Mouse (Mus musculus) lung, embryonic 14.5 days (tissue): Measurements from ENCODE around the gene Nmnat2. TPM values are rescaled to one million over a fixed set of nuclear protein-coding genes. Genes with fewer than 3 reads are reported as not detected.

ENCODE experiments used
- ATAC-seq: fragments of 200-750 bp; cut with Nextera tagmentation; 2 replicates; pipeline ENCODE4 v1.8.0; 2017; ENCODE audit warnings: mild to moderate bottlenecking, moderate TSS enrichment, moderate library complexity; ENCODE audit not compliant: insufficient read depth
- DNase-seq: peaks from one replicate; pipeline ENCODE4 v3.0.0-alpha.2; 2015
- H3K27ac ChIP-seq: fragments of 300-500 bp; sonication (generic); 2 replicates; pipeline ENCODE4 v1.5.1; 2014; ENCODE audit warnings: low read depth, mild to moderate bottlenecking, moderate library complexity
- H3K27me3 ChIP-seq: fragments of 300-500 bp; sonication (generic); 2 replicates; pipeline ENCODE4 v1.6.1; 2014; ENCODE audit warnings: low read length, control low read depth; ENCODE audit not compliant: insufficient read depth
- H3K36me3 ChIP-seq: fragments of 300-500 bp; sonication (generic); 2 replicates; pipeline ENCODE4 v1.6.1; 2014; ENCODE audit warnings: control low read depth; ENCODE audit not compliant: insufficient read depth
- H3K4me1 ChIP-seq: fragments of 300-500 bp; sonication (generic); 2 replicates; pipeline ENCODE4 v1.6.1; 2014; ENCODE audit warnings: antibody characterized with exemption, control low read depth; ENCODE audit not compliant: insufficient read depth
- H3K4me2 ChIP-seq: fragments of 300-500 bp; sonication (generic); 2 replicates; pipeline ENCODE4 v1.6.1; 2014; ENCODE audit warnings: mild to moderate bottlenecking
- H3K4me3 ChIP-seq: fragments of 300-500 bp; sonication (generic); 2 replicates; pipeline ENCODE4 v1.5.1; 2014; ENCODE audit warnings: low read depth, low read length
- H3K9ac ChIP-seq: fragments of 300-500 bp; sonication (generic); 2 replicates; pipeline ENCODE4 v1.6.1; 2014
- H3K9me3 ChIP-seq: fragments of 300-500 bp; sonication (generic); 2 replicates; pipeline ENCODE4 v1.6.1; 2016; ENCODE audit warnings: low read depth, low read length, control low read depth
- CTCF ChIP-seq: IDR thresholded peaks from 2 replicates; pipeline ENCODE4 v1.5.1; 2016; ENCODE audit warnings: antibody characterized with exemption, low read depth
- WGBS: fragments of 180-500 bp; shearing (Covaris S2); extraction: QIAGEN DNeasy Blood & Tissue Kit; methylation state at CpG from one replicate; pipeline ENCODE4 v1.1.7; 2014; 5-methylcytosine and 5-hydroxymethylcytosine counted together
- polyA plus RNA-seq: library from polyadenylated mRNA; unstranded; fragments of >200 nt; fragmentation: Nextera tagmentation; extraction: Ambion mirVana; gene quantifications from 2 replicates; pipeline ENCODE4 v1.2.1, GENCODE M21; 2014

The Nmnat2 gene
- polyA plus RNA-seq, 1 experiment from 2014 or later: 3.6 TPM

DNA sequence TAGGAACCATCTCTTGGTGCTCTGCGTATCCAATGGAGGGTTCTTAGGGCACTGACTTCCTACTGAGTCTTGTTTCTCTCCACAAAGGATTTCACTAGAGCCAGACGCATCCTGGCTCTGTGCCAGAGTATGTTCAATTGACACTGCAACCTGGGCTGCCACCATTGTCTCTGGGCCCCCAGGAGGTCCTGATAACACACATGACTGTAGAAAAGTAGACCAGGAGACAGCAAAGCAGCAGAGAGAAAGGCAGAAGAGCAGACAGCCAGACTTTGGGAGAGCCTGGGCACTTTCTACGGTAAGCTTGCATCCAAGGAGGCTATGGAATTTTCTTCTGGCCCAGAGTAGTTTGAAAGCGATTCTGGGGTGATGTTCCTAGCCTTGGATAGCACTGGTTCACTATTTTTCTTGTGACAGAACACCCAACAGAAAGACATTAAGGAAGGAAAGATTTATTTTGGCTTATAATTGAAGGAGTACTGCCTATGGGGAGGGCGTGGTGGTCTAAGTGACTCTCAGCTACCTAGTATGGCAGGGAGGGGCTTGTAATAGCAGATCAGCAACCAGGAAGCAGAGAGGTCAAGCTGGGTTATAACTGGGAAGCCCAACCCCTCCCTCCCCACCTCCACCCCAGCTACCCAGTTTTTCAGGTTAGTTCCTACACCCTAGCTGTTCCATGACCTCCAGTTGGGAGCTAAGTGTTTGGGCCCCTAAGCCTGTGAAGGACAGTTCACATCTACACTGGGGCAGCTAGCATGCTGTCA is 78.5 kb downstream of the Nmnat2 start:
- TF ChIP-seq CTCF: no peak
- DNase-seq (no peak), ATAC-seq (no peak)
- Histone ChIP-seq H3K36me3 (no peaks in the 10 kb centered on the region), H3K9me3 (no peaks in the 10 kb centered on the region; the same call in 1 of the 2 replicates), H3K4me2 (no peak overlapping the region), H3K27me3 (no peaks in the 10 kb centered on the region), H3K27ac (no peak overlapping the region), H3K4me1 (peaks cover 18% of the 10 kb centered on the region), H3K9ac (no peak overlapping the region), H3K4me3 (no peak overlapping the region)
- 62% methylated on average over 5 of the region's 5 CpGs for WGBS

- H3K4me3 ChIP-seq: no peak overlapping the region
- no peak for DNase-seq
- no peak overlapping the region for H3K9ac ChIP-seq
- 53% methylated on average over 7 of the region's 7 CpGs for WGBS
- TF ChIP-seq CTCF: no peak
- no peaks in the 10 kb centered on the region for H3K36me3 ChIP-seq
- peaks cover 18% of the 10 kb centered on the region for H3K4me1 ChIP-seq
- H3K9me3 ChIP-seq: no peaks in the 10 kb centered on the region; the same call in 1 of the 2 replicates
- H3K4me2 ChIP-seq: no peak overlapping the region
- ATAC-seq: no peak
- no peak overlapping the region for H3K27ac ChIP-seq
- H3K27me3 ChIP-seq: no peaks in the 10 kb centered on the region
Measured at GRCm38 (mm10) chr1:153034064-153034463, 79.3 kb downstream of the Nmnat2 start.

DNA sequence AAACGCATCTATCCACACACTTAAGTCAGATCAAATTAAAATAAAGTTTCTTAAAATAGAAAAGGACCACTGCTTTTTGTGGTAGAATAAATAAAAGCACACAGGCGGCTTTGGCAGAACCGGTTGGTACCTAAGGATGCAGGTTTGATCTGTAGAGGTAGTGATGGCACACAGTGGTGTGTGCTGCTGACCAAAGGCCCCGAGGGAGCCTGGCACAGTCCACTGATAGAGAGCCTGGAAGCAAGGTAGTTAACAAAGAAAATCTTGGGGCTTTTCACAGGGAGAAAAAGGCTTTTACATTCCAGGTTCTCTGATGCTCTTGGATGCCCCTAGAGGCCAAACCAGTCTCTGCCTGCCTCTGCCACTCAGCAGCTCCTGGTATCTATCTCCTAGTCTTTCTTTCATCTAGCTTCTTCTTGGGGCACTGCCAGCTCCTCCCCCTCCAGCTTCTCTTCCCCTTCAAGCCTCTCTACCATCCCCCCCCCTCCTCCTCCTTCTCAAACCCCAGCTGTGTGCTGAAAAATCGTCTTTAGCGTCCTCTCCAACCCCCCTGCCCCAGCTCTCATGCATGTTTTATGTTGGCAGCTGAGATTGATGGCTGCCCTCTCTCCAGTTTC is 80.6 kb downstream of the Nmnat2 start:
- H3K27me3 ChIP-seq: no peaks in the 10 kb centered on the region
- no peak overlapping the region for H3K4me2 ChIP-seq
- DNase-seq (peak; percentile 95), ATAC-seq (peak; percentile 39)
- peak overlapping the region; percentile 20; the same call in 1 of the 2 replicates for H3K9ac ChIP-seq
- WGBS: 30% methylated on average over 6 of the region's 6 CpGs
- H3K27ac ChIP-seq: peak overlapping the region; percentile 92
- H3K9me3 ChIP-seq: no peaks in the 10 kb centered on the region; the same call in 1 of the 2 replicates
- TF ChIP-seq CTCF: peak; percentile 79
- H3K36me3 ChIP-seq: no peaks in the 10 kb centered on the region
- H3K4me3 ChIP-seq: no peak overlapping the region
- H3K4me1 ChIP-seq: peaks cover 21% of the 10 kb centered on the region

- WGBS: 58% methylated on average over 10 of the region's 10 CpGs
- Histone ChIP-seq H3K36me3 (no peaks in the 10 kb centered on the region), H3K9me3 (no peaks in the 10 kb centered on the region; the same call in 1 of the 2 replicates), H3K27ac (peak overlapping the region; percentile 92), H3K4me3 (no peak overlapping the region), H3K4me2 (no peak overlapping the region), H3K27me3 (no peaks in the 10 kb centered on the region), H3K4me1 (peaks cover 25% of the 10 kb centered on the region), H3K9ac (no peak overlapping the region)
- DNase-seq (peak; percentile 83), ATAC-seq (peak; percentile 87)
- TF ChIP-seq CTCF: no peak
Measured at GRCm38 (mm10) chr1:153037353-153038345, 82.9 kb downstream of the Nmnat2 start.

DNA sequence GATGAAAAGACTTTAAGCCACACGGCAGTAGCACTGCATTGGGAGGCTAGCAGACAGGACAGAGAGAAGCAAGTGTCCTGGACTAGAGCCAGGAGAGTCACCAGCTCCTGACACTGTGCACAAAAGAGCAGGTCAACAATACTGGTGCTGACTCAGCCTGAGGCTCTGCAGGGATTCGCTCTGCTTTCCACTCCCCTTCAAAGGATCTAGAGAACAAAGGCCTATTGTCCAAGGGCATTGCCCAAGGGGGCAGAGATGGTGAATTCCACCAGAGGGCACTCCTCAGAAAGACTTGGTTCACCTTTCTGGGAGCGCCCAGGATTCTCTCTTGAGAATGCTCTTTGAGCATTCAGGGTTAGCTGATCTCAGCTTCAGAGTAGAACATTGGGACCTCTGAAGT is 85.3 kb downstream of the Nmnat2 start:
- Histone ChIP-seq H3K9ac (no peak overlapping the region), H3K27me3 (no peaks in the 10 kb centered on the region), H3K4me3 (no peak overlapping the region), H3K4me1 (peaks cover 18% of the 10 kb centered on the region), H3K9me3 (no peaks in the 10 kb centered on the region; the same call in 1 of the 2 replicates), H3K36me3 (no peaks in the 10 kb centered on the region), H3K4me2 (no peak overlapping the region), H3K27ac (peak overlapping the region; percentile 58)
- 38% methylated on average over 3 of the region's 3 CpGs for WGBS
- ATAC-seq (no peak), DNase-seq (peak; percentile 72)
- TF ChIP-seq CTCF: peak; percentile 56

DNA sequence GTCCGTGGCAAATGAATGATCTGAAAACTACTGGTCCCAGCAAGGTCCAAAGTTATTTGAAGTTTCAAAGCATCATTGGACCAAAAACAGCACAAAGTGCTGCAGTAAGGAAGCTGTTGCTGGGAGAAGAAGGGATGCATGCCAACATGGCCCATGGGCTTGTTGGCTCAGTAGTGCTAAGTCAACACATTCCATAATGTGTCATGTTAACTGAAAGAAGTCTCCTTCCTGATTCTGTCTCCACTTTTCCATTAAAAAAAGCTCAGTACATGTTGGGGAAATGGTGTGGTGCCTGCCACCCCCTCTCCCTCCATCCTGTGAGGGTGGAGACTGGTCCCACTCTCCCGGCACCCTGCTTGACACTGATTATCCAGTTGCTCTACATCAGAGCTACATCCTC is 86.3 kb downstream of the Nmnat2 start:
- no peak overlapping the region for H3K9ac ChIP-seq
- no peaks in the 10 kb centered on the region for H3K36me3 ChIP-seq
- peaks cover 16% of the 10 kb centered on the region for H3K4me1 ChIP-seq
- no peak overlapping the region for H3K4me2 ChIP-seq
- no peaks in the 10 kb centered on the region for H3K27me3 ChIP-seq
- DNase-seq (no peak), ATAC-seq (no peak)
- H3K9me3 ChIP-seq: no peaks in the 10 kb centered on the region; the same call in 1 of the 2 replicates
- no peak for TF ChIP-seq CTCF
- WGBS: 53% methylated on average over 2 of the region's 2 CpGs
- H3K27ac ChIP-seq: no peak overlapping the region
- no peak overlapping the region for H3K4me3 ChIP-seq
